Mouse (Mus musculus): ENCODE measurements at regions not wholly inside any gene's neighbourhood (a gene's known extent, or its start where the extent isn't known, plus 50 kb on each side); places are given as distances from the start of the nearest gene placed in this dataset.

GRCm38 (mm10) chr3:134611516-134612297 is 217.1 kb upstream of the Tacr3 start:
- Histone ChIP-seq H3K4me3 (no peak overlapping the region), H3K36me3 (no peaks in the 10 kb centered on the region), H3K4me2 (replicated peaks) (no peak overlapping the region), H3K9ac (replicated peaks) (no peak overlapping the region), H3K4me1 (peaks cover 6% of the 10 kb centered on the region; the same call in 1 of the 2 replicates), H3K9me3 (no peaks in the 10 kb centered on the region), H3K27ac (replicated peaks) (peak overlapping the region; percentile 22), H3K27me3 (no peaks in the 10 kb centered on the region)
- peak; percentile 82 for ATAC-seq (ENCODE audit: low FRiP score, low read depth)
- 58% methylated on average over 5 of the region's 5 CpGs for WGBS

GRCm38 (mm10) chr3:134612298-134612616 is 216.6 kb upstream of the Tacr3 start:
- H3K4me1 ChIP-seq: peaks cover 6% of the 10 kb centered on the region; the same call in 1 of the 2 replicates
- no peaks in the 10 kb centered on the region for H3K36me3 ChIP-seq
- H3K9me3 ChIP-seq: no peaks in the 10 kb centered on the region
- H3K4me2 ChIP-seq (replicated peaks): no peak overlapping the region
- H3K27ac ChIP-seq (replicated peaks): peak overlapping the region; percentile 22; the same call in 1 of the 2 replicates
- WGBS: 84% methylated on average over 3 of the region's 3 CpGs
- H3K27me3 ChIP-seq: no peaks in the 10 kb centered on the region
- no peak for ATAC-seq (ENCODE audit: low FRiP score, low read depth)
- H3K4me3 ChIP-seq: no peak overlapping the region
- H3K9ac ChIP-seq (replicated peaks): no peak overlapping the region

GRCm38 (mm10) chr3:134629166-134630134 is 199.4 kb upstream of the Tacr3 start:
- H3K4me1 ChIP-seq: peaks cover 7% of the 10 kb centered on the region; the same call in 1 of the 2 replicates
- no peaks in the 10 kb centered on the region for H3K36me3 ChIP-seq
- WGBS: 36% methylated on average over 16 of the region's 16 CpGs
- peak; percentile 72 for ATAC-seq (ENCODE audit: low FRiP score, low read depth)
- H3K27me3 ChIP-seq: no peaks in the 10 kb centered on the region
- H3K27ac ChIP-seq (replicated peaks): peak overlapping the region; percentile 49; the same call in 1 of the 2 replicates
- H3K4me2 ChIP-seq (replicated peaks): peak overlapping the region; percentile 38
- no peak overlapping the region; the same call in 1 of the 2 replicates for H3K9ac ChIP-seq (replicated peaks)
- H3K4me3 ChIP-seq: no peak overlapping the region
- no peaks in the 10 kb centered on the region for H3K9me3 ChIP-seq

- WGBS: 45% methylated on average over 9 of the region's 9 CpGs
- Histone ChIP-seq H3K36me3 (no peaks in the 10 kb centered on the region), H3K4me3 (0 out of 2 replicates have a peak overlapping the region, but pooled peaks have one; percentile 5), H3K4me2 (replicated peaks) (peak overlapping the region; percentile 38), H3K9me3 (no peaks in the 10 kb centered on the region), H3K4me1 (peaks cover 7% of the 10 kb centered on the region; the same call in 1 of the 2 replicates), H3K27ac (replicated peaks) (no peak overlapping the region), H3K27me3 (no peaks in the 10 kb centered on the region), H3K9ac (replicated peaks) (no peak overlapping the region)
- no peak; the same call in 1 of the 2 replicates for ATAC-seq (ENCODE audit: low FRiP score, low read depth)
Observed at GRCm38 (mm10) chr3:134630135-134630516, 198.7 kb upstream of the Tacr3 start.

GRCm38 (mm10) chr3:134648727-134649445 is 179.9 kb upstream of the Tacr3 start:
- Histone ChIP-seq H3K4me3 (no peak overlapping the region), H3K9me3 (no peaks in the 10 kb centered on the region), H3K9ac (replicated peaks) (no peak overlapping the region), H3K4me1 (no peaks in the 10 kb centered on the region), H3K36me3 (no peaks in the 10 kb centered on the region), H3K4me2 (replicated peaks) (no peak overlapping the region), H3K27me3 (no peaks in the 10 kb centered on the region), H3K27ac (replicated peaks) (no peak overlapping the region)
- ATAC-seq (ENCODE audit: low FRiP score, low read depth): peak; percentile 38
- WGBS: 55% methylated on average over 3 of the region's 3 CpGs

- no peaks in the 10 kb centered on the region for H3K9me3 ChIP-seq
- no peaks in the 10 kb centered on the region for H3K27me3 ChIP-seq
- ATAC-seq (ENCODE audit: low FRiP score, low read depth): peak; percentile 72
Observed at GRCm38 (mm10) chr3:134654051-134654450, 174.8 kb upstream of the Tacr3 start.

GRCm38 (mm10) chr3:134694893-134695292 is 133.9 kb upstream of the Tacr3 start:
- no peaks in the 10 kb centered on the region for H3K4me1 ChIP-seq
- no peak for ATAC-seq (ENCODE audit: low FRiP score, low read depth)
- no peaks in the 10 kb centered on the region for H3K36me3 ChIP-seq
- H3K27ac ChIP-seq (replicated peaks): no peak overlapping the region
- no peak overlapping the region for H3K9ac ChIP-seq (replicated peaks)
- WGBS: 89% methylated on average over 2 of the region's 2 CpGs
- no peaks in the 10 kb centered on the region for H3K9me3 ChIP-seq
- no peaks in the 10 kb centered on the region for H3K27me3 ChIP-seq
- H3K4me2 ChIP-seq (replicated peaks): no peak overlapping the region
- no peak overlapping the region for H3K4me3 ChIP-seq

More at GRCm38 (mm10) chr3:134654051-134654450, 174.8 kb upstream of the Tacr3 start:
- whole genome bisulfite sequencing: 40% methylated on average over 4 of the region's 4 CpGs
- Histone ChIP-seq H3K4me3 (no peak overlapping the region), H3K27ac (replicated peaks) (no peak overlapping the region), H3K4me2 (replicated peaks) (no peak overlapping the region), H3K4me1 (no peaks in the 10 kb centered on the region), H3K36me3 (no peaks in the 10 kb centered on the region), H3K9ac (replicated peaks) (no peak overlapping the region)

GRCm38 (mm10) chr3:134718620-134719019 is 110.2 kb upstream of the Tacr3 start:
- H3K27me3 ChIP-seq: no peaks in the 10 kb centered on the region
- no peak for ATAC-seq (ENCODE audit: low FRiP score, low read depth)
- H3K4me1 ChIP-seq: no peaks in the 10 kb centered on the region
- no peak overlapping the region for H3K4me2 ChIP-seq (replicated peaks)
- H3K27ac ChIP-seq (replicated peaks): no peak overlapping the region
- H3K36me3 ChIP-seq: no peaks in the 10 kb centered on the region
- H3K4me3 ChIP-seq: no peak overlapping the region
- no peak overlapping the region for H3K9ac ChIP-seq (replicated peaks)
- 24% methylated on average over 2 of the region's 2 CpGs for WGBS
- H3K9me3 ChIP-seq: no peaks in the 10 kb centered on the region

GRCm38 (mm10) chr3:134735684-134736083 is 93.1 kb upstream of the Tacr3 start:
- Histone ChIP-seq H3K4me3 (no peak overlapping the region), H3K4me2 (replicated peaks) (no peak overlapping the region), H3K9me3 (no peaks in the 10 kb centered on the region), H3K27ac (replicated peaks) (no peak overlapping the region), H3K36me3 (no peaks in the 10 kb centered on the region), H3K9ac (replicated peaks) (no peak overlapping the region), H3K4me1 (no peaks in the 10 kb centered on the region), H3K27me3 (no peaks in the 10 kb centered on the region)
- no peak for ATAC-seq (ENCODE audit: low FRiP score, low read depth)
- 83% methylated on average over 1 of the region's 1 CpGs for WGBS

- H3K4me1 ChIP-seq: no peaks in the 10 kb centered on the region
- peaks cover 4% of the 10 kb centered on the region; the same call in 1 of the 2 replicates for H3K9me3 ChIP-seq
- H3K36me3 ChIP-seq: no peaks in the 10 kb centered on the region
- no peak for ATAC-seq (ENCODE audit: low FRiP score, low read depth)
- WGBS: 97% methylated on average over 1 of the region's 1 CpGs
- H3K27ac ChIP-seq (replicated peaks): no peak overlapping the region
- no peak overlapping the region for H3K4me2 ChIP-seq (replicated peaks)
- H3K27me3 ChIP-seq: no peaks in the 10 kb centered on the region
- no peak overlapping the region for H3K9ac ChIP-seq (replicated peaks)
- H3K4me3 ChIP-seq: no peak overlapping the region
Observed at GRCm38 (mm10) chr3:134761108-134761507, 67.7 kb upstream of the Tacr3 start.

GRCm38 (mm10) chr3:134763264-134763936 is 65.4 kb upstream of the Tacr3 start:
- H3K4me2 ChIP-seq (replicated peaks): no peak overlapping the region
- no peaks in the 10 kb centered on the region for H3K4me1 ChIP-seq
- H3K9ac ChIP-seq (replicated peaks): no peak overlapping the region
- H3K4me3 ChIP-seq: no peak overlapping the region
- peaks cover 4% of the 10 kb centered on the region; the same call in 1 of the 2 replicates for H3K9me3 ChIP-seq
- H3K27me3 ChIP-seq: no peaks in the 10 kb centered on the region
- H3K27ac ChIP-seq (replicated peaks): no peak overlapping the region
- no peaks in the 10 kb centered on the region for H3K36me3 ChIP-seq
- ATAC-seq (ENCODE audit: low FRiP score, low read depth): no peak
- 79% methylated on average over 4 of the region's 4 CpGs for WGBS

All from midbrain, embryonic 12.5 days (tissue).